19 mouse cellular contexts compared by ENCODE assay signal in the genomic region with DNA sequence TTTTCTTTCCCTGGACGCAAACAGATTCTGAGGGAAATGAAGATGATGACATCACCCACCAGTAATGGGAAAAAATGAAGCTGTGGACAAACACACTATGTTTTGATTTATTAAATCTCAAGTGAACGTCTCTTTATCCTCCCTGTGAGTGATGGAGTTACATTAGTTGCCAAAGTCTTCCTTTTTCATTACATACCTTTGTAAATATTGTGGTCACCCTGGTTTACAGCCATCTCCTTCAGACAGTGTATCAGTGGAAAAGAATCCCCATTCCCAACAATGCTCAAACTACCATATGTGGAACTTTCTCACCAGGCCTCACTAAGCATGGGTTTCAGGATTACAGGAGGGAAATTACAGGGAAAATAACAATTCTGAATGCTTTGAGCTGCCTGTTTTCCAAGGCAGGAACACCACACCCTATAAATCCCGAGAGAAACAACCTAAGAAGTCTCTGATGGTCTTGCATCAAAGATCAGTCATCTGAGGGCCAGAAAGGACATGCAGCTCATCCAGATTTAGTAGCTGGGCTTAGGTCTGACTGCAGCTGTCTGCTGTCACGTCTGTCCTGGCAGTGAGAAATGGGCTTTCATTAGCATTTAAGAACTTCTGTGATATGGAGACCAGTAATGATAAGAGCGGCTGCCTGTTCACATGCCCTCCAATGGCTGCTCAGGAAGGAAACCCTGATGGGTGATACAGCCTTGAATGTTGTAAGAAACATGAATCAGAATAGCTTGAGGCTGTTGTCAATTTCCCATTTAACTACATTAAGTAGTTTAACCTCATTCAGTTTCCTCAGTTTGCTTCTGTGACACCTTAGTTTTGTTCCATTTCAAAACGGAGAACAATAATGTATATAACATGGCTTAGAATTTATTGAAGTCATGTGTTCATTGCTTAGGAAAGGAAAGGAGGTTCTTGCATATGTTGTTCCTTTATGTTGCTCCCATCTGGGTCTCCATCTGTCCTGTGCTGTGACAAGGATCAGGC. TPM values are rescaled to one million over a fixed set of nuclear protein-coding genes. Genes with fewer than 3 reads are reported as not detected.
DNase-seq lines count a peak whose midpoint lies in the region; ATAC-seq lines count a peak whose summit lies in the region.
"Had no signal": no experiment of that assay in that cellular context is flagged by ENCODE, and none has a peak within 500 bp of the region (broad histone marks: within the 10 kb centered on the region; RNA-seq: fewer than 3 reads in every experiment).

A gene (plus strand): TSS at position 943 of the 993 bp plus-strand sequence.

- no peaks in the 10 kb centered on the region for H3K27me3 ChIP-seq in limb, embryonic 13.5 days
- H3K27me3 ChIP-seq in limb, embryonic 10.5 days (ENCODE audit: low read depth, poor library complexity, severe bottlenecking), result no peaks in the 10 kb centered on the region
- H3K27me3 ChIP-seq in heart, embryonic 16.5 days (ENCODE audit: control insufficient read depth, insufficient read depth, low read length), result no peaks in the 10 kb centered on the region
- H3K27me3 ChIP-seq: hindbrain, embryonic 13.5 days; liver, embryonic 12.5 days; megakaryocyte, embryonic 14.5 days; neural tube, embryonic 13.5 days had no signal

- 66% methylated on average over 6 of the region's 6 CpGs for WGBS in limb, embryonic 13.5 days
- WGBS in limb, embryonic 10.5 days, result 70% methylated on average over 6 of the region's 6 CpGs
- 40% methylated on average over 6 of the region's 6 CpGs for WGBS in heart, embryonic 16.5 days

- H3K27ac ChIP-seq in limb, embryonic 13.5 days, result no peak within 1 kb of the TSS
- H3K27ac ChIP-seq in limb, embryonic 10.5 days, result no peak within 1 kb of the TSS
- peak within 1 kb of the TSS; percentile 59; the same call in 1 of the 2 replicates for H3K27ac ChIP-seq in heart, embryonic 16.5 days (ENCODE audit: low read length)
- H3K27ac ChIP-seq: hindbrain, embryonic 13.5 days; liver, embryonic 12.5 days; neural tube, embryonic 13.5 days had no signal

- H3K4me1 ChIP-seq in limb, embryonic 13.5 days, result no peaks in the 10 kb centered on the region
- no peaks in the 10 kb centered on the region for H3K4me1 ChIP-seq in limb, embryonic 10.5 days
- H3K4me1 ChIP-seq in heart, embryonic 16.5 days (ENCODE audit: control insufficient read depth, insufficient read depth, low read length), result peaks cover 13% of the 10 kb centered on the region
- H3K4me1 ChIP-seq: hindbrain, embryonic 13.5 days; liver, embryonic 12.5 days; neural tube, embryonic 13.5 days had no signal

- no peaks in the 10 kb centered on the region for H3K9me3 ChIP-seq in limb, embryonic 13.5 days
- no peaks in the 10 kb centered on the region for H3K9me3 ChIP-seq in limb, embryonic 10.5 days (replicated peaks)
- no peaks in the 10 kb centered on the region for H3K9me3 ChIP-seq in heart, embryonic 16.5 days (replicated peaks; ENCODE audit: control insufficient read depth, low read length)
- H3K9me3 ChIP-seq: hindbrain, embryonic 13.5 days; liver, embryonic 12.5 days; megakaryocyte, embryonic 14.5 days; neural tube, embryonic 13.5 days had no signal

- H3K36me3 ChIP-seq in limb, embryonic 13.5 days, result no peaks in the 10 kb centered on the region
- H3K36me3 ChIP-seq in limb, embryonic 10.5 days, result no peaks in the 10 kb centered on the region
- H3K36me3 ChIP-seq in heart, embryonic 16.5 days (ENCODE audit: control insufficient read depth, insufficient read depth), result no peaks in the 10 kb centered on the region
- H3K36me3 ChIP-seq: hindbrain, embryonic 13.5 days; liver, embryonic 12.5 days; neural tube, embryonic 13.5 days had no signal

- peak; percentile 24; the same call in 1 of the 2 replicates for ATAC-seq in limb, embryonic 13.5 days (ENCODE audit: low FRiP score, low read depth)
- ATAC-seq in heart, embryonic 16.5 days (replicated peaks; ENCODE audit: extremely low read depth, insufficient read depth, low FRiP score), result no peak; the same call in 1 of the 2 replicates
- ATAC-seq: intestine, postnatal 0 days; liver, embryonic 12.5 days; lung, postnatal 0 days; midbrain, embryonic 16.5 days had no signal

- DNase-seq in limb, embryonic 10.5 days (ENCODE audit: low spot score), result no peak
- DNase-seq in brain, adult 2 months (ENCODE audit: low read depth, low spot score), result peak; percentile 32
- DNase-seq in frontal cortex, postnatal 25 days (ENCODE audit: low spot score in 2 of 2), result no peak
- no peak for DNase-seq in layer of hippocampus, postnatal 14 days (ENCODE audit: low spot score in 2 of 2)
- no peak for DNase-seq in ovary, postnatal 10 days (ENCODE audit: low spot score)
- DNase-seq: cerebellum, adult 9-11 months; embryo, embryonic 11 days; kidney, postnatal 10 days; layer of hippocampus, adult 9-11 months had no signal

- no peak within 1 kb of the TSS for H3K4me3 ChIP-seq in limb, embryonic 13.5 days
- no peak within 1 kb of the TSS for H3K4me3 ChIP-seq in limb, embryonic 10.5 days
- H3K4me3 ChIP-seq in heart, embryonic 16.5 days (ENCODE audit: low read length), result no peak within 1 kb of the TSS
- H3K4me3 ChIP-seq: hindbrain, embryonic 13.5 days; liver, embryonic 12.5 days; megakaryocyte, embryonic 14.5 days; neural tube, embryonic 13.5 days had no signal

- H3K9ac ChIP-seq in limb, embryonic 13.5 days, result no peak within 1 kb of the TSS
- no peak within 1 kb of the TSS for H3K9ac ChIP-seq in heart, embryonic 16.5 days (ENCODE audit: low read length)
- H3K9ac ChIP-seq: hindbrain, embryonic 13.5 days; liver, embryonic 12.5 days; neural tube, embryonic 13.5 days had no signal

- H3K4me2 ChIP-seq in limb, embryonic 13.5 days (replicated peaks), result no peak within 1 kb of the TSS
- H3K4me2 ChIP-seq in heart, embryonic 16.5 days (ENCODE audit: low read depth, low read length), result no peak within 1 kb of the TSS
- H3K4me2 ChIP-seq: hindbrain, embryonic 13.5 days; liver, embryonic 12.5 days; neural tube, embryonic 13.5 days had no signal

RNA-seq across cellular contexts. Expression of the gene that starts here (rescaled TPM):
- polyA plus RNA-seq in limb, embryonic 13.5 days (2015; fragmentation: Nextera tagmentation; extraction: Ambion mirVana), result 1.2 and 1.5 TPM in 2 replicates
- 1.0 and 1.5 TPM in 2 replicates for polyA plus RNA-seq in limb, embryonic 10.5 days (2016; fragmentation: Nextera tagmentation; extraction: Ambion mirVana)
- 0.74 and 1.1 TPM in 2 replicates for polyA plus RNA-seq in heart, embryonic 16.5 days (2015; fragmentation: Nextera tagmentation; extraction: Ambion mirVana)
- total RNA-seq in layer of hippocampus, postnatal 14 days (2021), result 1 to 10 TPM; 2.0 to 2.2 TPM
- polyA plus RNA-seq: small intestine, adult 2 months had no signal
